Mouse (Mus musculus) embryonic facial prominence, embryonic 13.5 days (tissue): ENCODE data around the gene Tmem92. TPM values are rescaled to one million over a fixed set of nuclear protein-coding genes. Genes with fewer than 3 reads are reported as not detected.
"Not testable (repeated sequence)": the region's sequence is repeated elsewhere in the genome, so short reads cannot be mapped to it uniquely, and the experiment has no call there.

Experiments used
- ATAC-seq: fragments of 200-750 bp; cut with Nextera tagmentation; 2 replicates; pipeline ENCODE4 v1.8.0; 2017; ENCODE audit warnings: low read depth; ENCODE audit not compliant: insufficient number of reproducible peaks, insufficient read depth, low FRiP score, low TSS enrichment
- H3K27ac ChIP-seq: fragments of 300-500 bp; sonication (generic); 2 replicates; pipeline ENCODE4 v1.5.1; 2015; ENCODE audit warnings: moderate library complexity, mild to moderate bottlenecking, inconsistent platforms
- H3K27me3 ChIP-seq: fragments of 300-500 bp; sonication (generic); 2 replicates; pipeline ENCODE4 v1.6.1; 2015; ENCODE audit warnings: mild to moderate bottlenecking, inconsistent platforms
- H3K36me3 ChIP-seq: fragments of 300-500 bp; sonication (generic); 2 replicates; pipeline ENCODE4 v1.6.1; 2015; ENCODE audit warnings: mild to moderate bottlenecking, inconsistent platforms
- H3K4me1 ChIP-seq: fragments of 300-500 bp; sonication (generic); 2 replicates; pipeline ENCODE4 v1.6.1; 2015; ENCODE audit warnings: inconsistent platforms
- H3K4me2 ChIP-seq: fragments of 300-500 bp; sonication (generic); 2 replicates; pipeline ENCODE4 v1.6.1; 2015; ENCODE audit warnings: moderate library complexity, mild to moderate bottlenecking, inconsistent platforms
- H3K4me3 ChIP-seq: fragments of 300-500 bp; sonication (generic); 2 replicates; pipeline ENCODE4 v1.5.1; 2015; ENCODE audit warnings: mild to moderate bottlenecking, inconsistent platforms
- H3K9ac ChIP-seq: fragments of 300-500 bp; sonication (generic); 2 replicates; pipeline ENCODE4 v1.6.1; 2015; ENCODE audit warnings: mild to moderate bottlenecking, inconsistent platforms
- H3K9me3 ChIP-seq: fragments of 300-500 bp; sonication (generic); 2 replicates; pipeline ENCODE4 v1.6.1; 2016; ENCODE audit warnings: inconsistent platforms
- WGBS: fragments of 180-500 bp; shearing (Covaris S2); methylation state at CpG from one replicate; pipeline ENCODE4 v1.1.7; 2015; ENCODE audit warnings: mixed read lengths; 5-methylcytosine and 5-hydroxymethylcytosine counted together
- polyA plus RNA-seq: library from polyadenylated mRNA; unstranded; fragments of >200 nt; fragmentation: Nextera tagmentation; extraction: Ambion mirVana; gene quantifications from 2 replicates; pipeline ENCODE4 v1.2.1, GENCODE M21; 2015

Gene Tmem92
- polyA plus RNA-seq = not detected in 2 replicates

GRCm38 (mm10) chr11:94782603-94783002 is at the start of gene Tmem92:
Tmem92 (minus strand) TSS chr11:94782703.
- no peaks in the 10 kb centered on the region for H3K4me1 ChIP-seq
- H3K27me3 ChIP-seq = no peaks in the 10 kb centered on the region; the same call in 1 of the 2 replicates
- H3K9me3 ChIP-seq = no peaks in the 10 kb centered on the region
- H3K4me2 ChIP-seq = no peak within 1 kb of the TSS
- no peaks in the 10 kb centered on the region for H3K36me3 ChIP-seq
- ATAC-seq = no peak
- no peak within 1 kb of the TSS for H3K9ac ChIP-seq
- no peak within 1 kb of the TSS for H3K27ac ChIP-seq
- H3K4me3 ChIP-seq = no peak within 1 kb of the TSS

GRCm38 (mm10) chr11:94828966-94829365 is 46.5 kb upstream of the Tmem92 start:
- no peak for ATAC-seq
- no peak overlapping the region for H3K4me3 ChIP-seq
- 68% methylated on average over 3 of the region's 3 CpGs for WGBS
- H3K9ac ChIP-seq = no peak overlapping the region
- H3K9me3 ChIP-seq = no peaks in the 10 kb centered on the region
- H3K27me3 ChIP-seq = no peaks in the 10 kb centered on the region
- H3K27ac ChIP-seq = no peak overlapping the region
- no peaks in the 10 kb centered on the region for H3K36me3 ChIP-seq
- no peaks in the 10 kb centered on the region for H3K4me1 ChIP-seq
- no peak overlapping the region for H3K4me2 ChIP-seq

DNA sequence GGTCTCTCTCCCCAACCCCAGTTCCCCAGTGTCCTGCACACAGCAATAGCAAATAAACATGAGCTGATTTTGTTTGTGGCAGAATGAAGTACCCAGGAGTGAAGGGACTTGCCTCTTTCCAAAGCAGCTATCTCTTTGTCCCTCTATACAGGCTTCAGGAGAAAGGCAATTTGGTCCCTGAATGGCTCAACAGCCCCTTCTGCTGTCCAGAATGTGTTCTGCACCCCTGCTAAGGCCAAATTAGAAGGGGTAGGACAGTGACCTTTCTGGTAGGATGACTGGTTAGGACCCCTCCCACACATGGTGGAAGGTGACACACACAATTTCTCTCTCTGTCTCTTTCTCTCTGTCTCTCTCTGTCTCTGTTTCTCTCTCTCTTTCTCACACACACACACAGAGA is 36.9 kb upstream of the Tmem92 start:
- H3K27ac ChIP-seq, ATAC-seq, H3K9me3 ChIP-seq: not testable (repeated sequence)

DNA sequence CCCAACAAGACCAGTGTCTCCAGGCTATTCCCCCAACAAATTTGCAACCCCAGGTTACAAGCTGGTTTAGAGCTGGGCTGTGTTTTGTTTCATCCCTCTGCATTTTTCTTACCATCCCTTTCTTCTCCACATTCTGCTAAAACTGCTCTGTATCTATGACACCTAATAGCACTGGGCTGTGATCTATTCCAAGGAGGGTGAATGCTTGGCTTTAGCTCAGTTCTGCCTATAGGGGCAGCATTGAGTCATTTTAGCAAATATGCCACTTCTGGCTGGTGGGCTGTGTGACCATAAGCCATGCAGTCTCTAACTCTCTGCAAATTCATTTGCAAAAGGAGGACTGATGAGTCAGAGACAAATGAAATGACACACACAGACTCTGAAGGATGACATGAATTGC is 36.4 kb upstream of the Tmem92 start:
- H3K36me3 ChIP-seq, H3K27ac ChIP-seq, H3K4me2 ChIP-seq, H3K4me3 ChIP-seq, H3K9me3 ChIP-seq, ATAC-seq, H3K27me3 ChIP-seq, H3K4me1 ChIP-seq, H3K9ac ChIP-seq: not testable (repeated sequence)

More for the DNA sequence above, 36.9 kb upstream of the Tmem92 start:
- H3K36me3 ChIP-seq, H3K4me3 ChIP-seq, H3K9ac ChIP-seq, H3K4me2 ChIP-seq, H3K27me3 ChIP-seq, H3K4me1 ChIP-seq: not testable (repeated sequence)

- H3K36me3 ChIP-seq, H3K4me3 ChIP-seq, H3K27ac ChIP-seq, H3K27me3 ChIP-seq, H3K9ac ChIP-seq, ATAC-seq, H3K9me3 ChIP-seq, H3K4me2 ChIP-seq, H3K4me1 ChIP-seq: not testable (repeated sequence)
- WGBS = 74% methylated on average over 3 of the region's 3 CpGs
Observed at GRCm38 (mm10) chr11:94811537-94811936, 29.0 kb upstream of the Tmem92 start.

- Histone ChIP-seq H3K4me1 (no peaks in the 10 kb centered on the region), H3K36me3 (no peaks in the 10 kb centered on the region), H3K27ac (no peak overlapping the region), H3K9ac (no peak overlapping the region), H3K27me3 (no peaks in the 10 kb centered on the region), H3K4me3 (no peak overlapping the region), H3K9me3 (no peaks in the 10 kb centered on the region), H3K4me2 (no peak overlapping the region)
- no peak for ATAC-seq
Observed at GRCm38 (mm10) chr11:94791700-94792099, 9.2 kb upstream of the Tmem92 start.

DNA sequence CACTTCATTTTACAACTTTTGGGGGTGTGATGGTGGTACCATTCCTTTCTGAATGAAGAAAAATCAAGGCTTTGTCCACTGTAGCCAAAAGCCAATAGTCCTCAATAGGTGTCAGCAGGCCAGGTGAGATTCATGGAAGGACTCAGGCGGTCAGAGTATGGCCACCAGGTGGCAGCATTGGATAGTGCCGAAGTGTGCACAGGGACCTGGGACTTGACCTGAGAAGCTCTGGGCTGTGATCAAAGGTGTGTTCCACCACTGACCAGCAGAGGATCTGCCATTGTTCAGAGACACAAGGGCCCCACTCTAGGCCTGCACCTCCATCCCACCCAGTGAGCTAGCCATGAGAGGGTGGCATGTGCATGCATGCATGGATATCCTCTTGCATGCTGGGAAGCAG is 2.7 kb upstream of the Tmem92 start:
- Histone ChIP-seq H3K9ac (no peak overlapping the region), H3K36me3 (no peaks in the 10 kb centered on the region), H3K27me3 (no peaks in the 10 kb centered on the region), H3K4me1 (no peaks in the 10 kb centered on the region), H3K4me2 (no peak overlapping the region), H3K4me3 (no peak overlapping the region), H3K9me3 (no peaks in the 10 kb centered on the region), H3K27ac (no peak overlapping the region)
- WGBS = 10% methylated on average over 2 of the region's 2 CpGs
- ATAC-seq = no peak

DNA sequence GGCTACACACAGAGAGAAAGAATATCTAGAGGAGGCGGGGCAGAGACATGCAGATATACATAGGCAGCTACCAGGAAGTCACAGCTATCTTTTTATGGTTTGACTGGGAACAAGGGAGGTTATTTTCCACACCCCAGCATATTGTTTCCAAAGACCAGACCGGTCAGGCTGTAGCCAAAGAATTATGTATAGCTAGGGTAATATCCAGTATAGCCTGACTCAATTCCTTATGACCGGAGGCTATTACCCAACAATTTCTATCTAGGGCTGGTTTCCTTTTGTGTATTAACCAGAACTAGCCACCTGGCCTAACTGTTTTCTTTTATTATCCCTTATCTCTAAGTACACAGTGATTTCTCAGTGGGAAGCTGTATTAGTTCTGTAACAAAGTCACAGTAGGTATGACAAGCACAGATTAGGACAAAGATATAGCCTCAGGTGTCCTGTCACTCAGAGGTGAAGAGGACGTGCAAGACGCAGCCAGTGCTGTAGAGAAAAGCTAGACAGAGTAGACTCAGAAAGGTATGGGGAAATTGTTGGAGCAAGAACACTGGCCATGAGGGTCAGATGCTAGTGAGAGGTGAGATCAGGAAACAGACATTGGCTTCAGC is 7.5 kb downstream of the Tmem92 start:
- no peak overlapping the region for H3K4me2 ChIP-seq
- 88% methylated on average over 5 of the region's 5 CpGs for WGBS
- no peak for ATAC-seq
- H3K27me3 ChIP-seq = no peaks in the 10 kb centered on the region; the same call in 1 of the 2 replicates
- no peaks in the 10 kb centered on the region for H3K4me1 ChIP-seq
- H3K27ac ChIP-seq = no peak overlapping the region
- H3K9me3 ChIP-seq = no peaks in the 10 kb centered on the region
- no peaks in the 10 kb centered on the region for H3K36me3 ChIP-seq
- H3K9ac ChIP-seq = no peak overlapping the region
- H3K4me3 ChIP-seq = no peak overlapping the region

- ATAC-seq = no peak
- no peaks in the 10 kb centered on the region for H3K9me3 ChIP-seq
- H3K4me3 ChIP-seq = no peak overlapping the region
- no peaks in the 10 kb centered on the region for H3K36me3 ChIP-seq
- no peak overlapping the region for H3K4me2 ChIP-seq
- H3K27ac ChIP-seq = no peak overlapping the region
- no peak overlapping the region for H3K9ac ChIP-seq
- H3K4me1 ChIP-seq = no peaks in the 10 kb centered on the region
- no peaks in the 10 kb centered on the region; the same call in 1 of the 2 replicates for H3K27me3 ChIP-seq
- WGBS = 68% methylated on average over 1 of the region's 1 CpGs
Observed at GRCm38 (mm10) chr11:94773851-94774250, 8.7 kb downstream of the Tmem92 start.

DNA sequence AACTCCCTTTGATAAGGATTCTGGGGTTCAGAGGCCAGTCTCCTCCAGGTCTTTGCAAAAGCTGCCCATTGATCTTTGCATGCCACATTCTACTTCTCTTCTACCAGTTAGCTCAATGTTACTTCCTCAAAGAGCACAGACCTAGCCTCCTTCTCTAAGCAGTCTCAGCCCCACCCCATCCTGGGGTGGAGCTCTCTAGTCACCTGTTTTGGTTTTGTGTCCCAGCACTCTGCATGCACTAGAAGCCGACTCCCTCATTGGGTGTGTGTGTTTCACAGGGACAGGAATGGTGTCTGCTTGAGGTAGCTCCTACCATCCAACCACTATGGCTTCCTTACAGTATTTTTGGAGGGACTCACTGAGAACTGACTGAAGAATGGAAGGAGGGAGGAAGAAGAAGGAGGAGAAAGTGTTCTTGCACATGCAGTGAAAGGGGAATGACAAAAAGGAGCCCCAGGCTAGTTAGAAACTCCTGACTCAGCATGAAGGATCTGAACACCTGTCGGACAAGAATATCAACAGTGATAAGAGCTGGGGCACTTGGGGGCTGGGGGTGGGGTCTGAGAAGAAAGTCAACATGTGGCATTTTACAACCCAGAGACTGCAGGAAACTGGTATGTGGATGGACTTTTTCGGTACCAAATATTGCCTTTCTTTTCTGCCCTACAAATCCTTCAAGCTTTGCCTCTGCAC is 10.0 kb downstream of the Tmem92 start:
- Histone ChIP-seq H3K27ac (no peak overlapping the region), H3K4me1 (no peaks in the 10 kb centered on the region), H3K27me3 (no peaks in the 10 kb centered on the region; the same call in 1 of the 2 replicates), H3K4me2 (no peak overlapping the region), H3K4me3 (no peak overlapping the region), H3K9ac (no peak overlapping the region), H3K9me3 (no peaks in the 10 kb centered on the region), H3K36me3 (no peaks in the 10 kb centered on the region)
- no peak for ATAC-seq
- WGBS = 66% methylated on average over 3 of the region's 3 CpGs

DNA sequence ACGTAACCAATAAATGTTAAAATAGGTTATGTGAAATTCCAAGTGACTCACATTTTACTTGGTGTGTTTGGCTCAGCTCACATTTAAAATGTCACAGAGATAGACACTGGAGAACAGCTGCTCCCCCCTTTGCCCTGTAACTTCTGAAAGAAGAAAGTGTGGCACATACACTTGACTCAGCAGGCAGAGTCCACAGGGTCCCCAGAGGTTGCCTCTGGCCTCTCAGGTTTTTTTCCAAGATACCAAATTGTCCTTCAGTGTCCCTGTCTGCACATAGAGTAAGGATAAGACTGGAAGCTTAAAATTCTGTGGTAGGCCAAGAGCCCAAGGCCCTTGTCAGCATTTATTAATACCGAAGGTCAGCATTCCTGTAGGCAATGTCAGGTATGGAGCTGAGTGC is 15.3 kb downstream of the Tmem92 start:
- Histone ChIP-seq H3K9me3 (no peaks in the 10 kb centered on the region), H3K4me3 (no peak overlapping the region), H3K27me3 (no peaks in the 10 kb centered on the region), H3K4me2 (no peak overlapping the region), H3K4me1 (no peaks in the 10 kb centered on the region), H3K27ac (no peak overlapping the region), H3K36me3 (no peaks in the 10 kb centered on the region), H3K9ac (no peak overlapping the region)
- ATAC-seq = no peak
- 93% methylated on average over 2 of the region's 2 CpGs for WGBS

DNA sequence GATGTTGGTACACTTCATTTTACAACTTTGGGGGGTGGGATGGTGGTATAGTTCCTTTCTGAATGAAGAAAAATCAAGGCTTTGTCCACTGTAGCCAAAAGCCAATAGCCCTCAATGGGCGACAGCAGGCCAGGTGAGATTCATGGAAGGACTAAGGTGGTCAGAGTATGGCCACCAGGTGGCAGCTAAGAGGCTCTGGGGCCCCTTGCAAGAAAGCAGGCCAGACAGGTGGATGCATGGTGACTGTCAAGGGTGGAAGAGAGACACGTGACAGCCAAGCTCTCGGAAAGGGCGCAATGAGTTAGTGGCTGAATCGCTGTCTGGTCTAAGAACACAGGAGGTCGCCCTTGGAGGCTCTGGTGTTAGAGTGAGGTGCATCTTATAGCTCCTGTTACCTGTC is 19.7 kb downstream of the Tmem92 start:
- 24% methylated on average over 6 of the region's 6 CpGs for WGBS

More for the DNA sequence above, 19.7 kb downstream of the Tmem92 start:
- Histone ChIP-seq H3K36me3 (no peaks in the 10 kb centered on the region), H3K9ac (no peak overlapping the region), H3K4me1 (0 out of 2 replicates have a peak, but pooled peaks cover 4% of the 10 kb centered on the region), H3K27ac (no peak overlapping the region), H3K4me3 (no peak overlapping the region), H3K9me3 (no peaks in the 10 kb centered on the region), H3K4me2 (no peak overlapping the region), H3K27me3 (no peaks in the 10 kb centered on the region)
- no peak for ATAC-seq
